Mouse (Mus musculus) yolk sac, embryonic 10.5 days (tissue): ENCODE measurements around the gene Pik3ip1.

ENCODE experiments used
- DNase-seq: peaks from one replicate; pipeline ENCODE4 v3.0.0-alpha.2; 2017; ENCODE audit warnings: low spot score

Pik3ip1 gene

DNA sequence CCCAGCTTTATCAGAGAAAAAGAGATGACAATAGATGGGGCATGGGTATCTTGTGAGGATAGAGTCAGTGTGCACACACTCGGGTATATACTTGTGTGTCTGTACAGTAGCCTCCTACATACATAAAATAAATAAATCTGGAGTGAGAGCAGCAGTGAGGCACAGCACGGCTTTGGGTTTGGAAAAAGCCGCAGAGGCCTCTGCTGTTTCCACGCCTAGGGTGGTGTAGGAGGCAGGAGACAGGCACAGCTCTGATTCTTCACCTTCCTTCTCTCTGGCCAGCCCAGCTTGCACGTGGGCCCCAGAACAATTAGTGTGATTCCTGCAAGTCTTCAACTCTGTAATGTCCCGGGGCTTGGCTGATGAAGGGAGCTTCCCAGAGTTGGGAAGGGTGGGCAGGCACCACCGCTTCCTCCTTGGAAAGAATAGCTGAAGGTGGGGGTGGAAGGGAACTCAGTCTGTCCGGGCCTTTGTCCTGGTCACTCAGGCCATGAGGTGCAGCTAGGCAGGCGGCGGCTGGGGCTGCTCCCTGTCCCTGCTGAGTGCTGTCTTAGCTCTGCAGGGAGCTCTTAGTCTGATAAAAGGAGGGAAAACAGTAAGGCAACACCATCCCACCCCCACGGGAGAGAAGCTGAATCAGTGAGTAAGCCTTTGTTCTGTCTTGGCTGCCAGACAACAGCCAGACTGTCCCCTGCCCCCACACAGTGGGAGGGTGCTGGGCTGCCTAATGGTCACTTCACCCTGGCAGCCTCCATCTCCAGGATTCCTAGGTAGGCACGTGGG lies 7.2 kb downstream of the Pik3ip1 start:
- no peak for DNase-seq

DNA sequence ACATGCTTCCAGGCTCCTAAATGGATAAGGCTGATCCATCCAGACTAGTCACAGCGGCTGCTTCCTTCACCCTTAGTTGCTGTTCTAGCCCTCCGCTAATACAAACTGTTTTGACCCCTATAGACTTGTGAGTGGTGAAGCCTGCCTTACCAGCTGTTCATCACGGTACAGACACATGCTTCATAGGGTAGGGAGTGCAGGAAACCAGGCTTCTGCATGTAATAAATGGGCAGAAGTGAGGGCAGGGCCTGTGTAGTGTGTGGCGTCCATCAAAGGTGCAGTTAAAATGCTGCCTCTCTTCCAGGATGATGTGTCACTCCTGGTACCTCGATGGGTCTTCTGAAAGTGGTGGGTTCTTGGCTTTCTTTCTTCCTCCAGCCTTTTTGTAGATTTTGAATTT lies 7.8 kb downstream of the Pik3ip1 start:
- DNase-seq: no peak

DNA sequence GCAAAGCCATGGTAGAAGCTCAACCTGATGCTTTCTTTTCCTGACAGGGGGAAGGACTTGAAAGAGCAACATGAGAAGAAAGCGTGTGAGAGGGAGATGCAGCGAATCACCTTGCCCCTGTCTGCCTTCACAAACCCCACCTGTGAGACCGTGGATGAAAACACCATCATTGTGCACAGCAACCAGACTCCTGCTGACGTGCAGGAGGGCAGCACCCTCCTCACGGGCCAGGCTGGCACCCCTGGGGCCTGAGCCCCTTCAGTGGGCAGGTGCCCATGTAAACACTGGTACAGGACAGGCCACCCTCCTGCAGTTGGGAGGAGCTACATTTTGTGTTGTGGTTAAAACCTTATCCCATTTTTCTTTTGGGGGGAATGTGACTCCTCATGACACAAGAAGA lies 11.3 kb downstream of the Pik3ip1 start:
- no peak for DNase-seq

DNA sequence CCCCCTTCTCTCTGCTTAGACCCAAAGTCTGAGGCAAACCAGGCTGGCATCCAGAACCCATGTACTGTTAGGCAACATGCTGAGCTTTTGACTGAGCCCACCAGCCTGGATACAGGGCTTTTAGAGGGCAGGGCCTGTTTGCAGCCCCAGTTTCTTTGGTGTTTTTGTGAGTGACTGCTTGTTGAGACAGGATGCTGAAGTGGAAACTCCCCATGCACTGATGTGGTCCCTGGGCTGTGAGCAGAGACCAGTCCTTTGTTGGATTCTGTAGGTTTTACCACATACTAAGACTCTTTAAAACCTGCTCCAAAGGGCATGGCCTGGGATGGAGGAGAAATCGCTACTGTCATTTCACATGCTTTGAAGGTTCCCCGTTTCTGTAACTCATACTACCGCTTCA lies 14.7 kb downstream of the Pik3ip1 start:
- no peak for DNase-seq

DNA sequence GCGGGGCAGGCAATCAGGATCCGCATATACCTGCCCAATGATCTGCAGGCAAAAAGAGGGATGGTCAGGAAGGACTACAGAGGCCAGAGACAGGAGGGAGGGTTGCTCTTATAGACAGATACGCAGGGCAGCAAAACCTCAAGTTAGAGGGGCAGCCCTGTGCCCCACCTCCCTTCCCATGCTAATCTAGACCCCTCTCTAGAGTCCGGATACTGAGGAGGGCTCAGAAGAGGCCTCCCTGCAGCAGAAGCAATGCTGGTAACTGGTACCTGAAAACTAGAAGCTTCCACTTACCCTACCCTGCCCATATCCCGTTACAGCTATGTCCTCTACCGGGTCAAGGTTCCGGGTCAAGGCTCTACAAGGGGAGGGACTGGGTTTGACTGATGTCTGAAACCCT lies 16.1 kb downstream of the Pik3ip1 start:
- DNase-seq: no peak

DNA sequence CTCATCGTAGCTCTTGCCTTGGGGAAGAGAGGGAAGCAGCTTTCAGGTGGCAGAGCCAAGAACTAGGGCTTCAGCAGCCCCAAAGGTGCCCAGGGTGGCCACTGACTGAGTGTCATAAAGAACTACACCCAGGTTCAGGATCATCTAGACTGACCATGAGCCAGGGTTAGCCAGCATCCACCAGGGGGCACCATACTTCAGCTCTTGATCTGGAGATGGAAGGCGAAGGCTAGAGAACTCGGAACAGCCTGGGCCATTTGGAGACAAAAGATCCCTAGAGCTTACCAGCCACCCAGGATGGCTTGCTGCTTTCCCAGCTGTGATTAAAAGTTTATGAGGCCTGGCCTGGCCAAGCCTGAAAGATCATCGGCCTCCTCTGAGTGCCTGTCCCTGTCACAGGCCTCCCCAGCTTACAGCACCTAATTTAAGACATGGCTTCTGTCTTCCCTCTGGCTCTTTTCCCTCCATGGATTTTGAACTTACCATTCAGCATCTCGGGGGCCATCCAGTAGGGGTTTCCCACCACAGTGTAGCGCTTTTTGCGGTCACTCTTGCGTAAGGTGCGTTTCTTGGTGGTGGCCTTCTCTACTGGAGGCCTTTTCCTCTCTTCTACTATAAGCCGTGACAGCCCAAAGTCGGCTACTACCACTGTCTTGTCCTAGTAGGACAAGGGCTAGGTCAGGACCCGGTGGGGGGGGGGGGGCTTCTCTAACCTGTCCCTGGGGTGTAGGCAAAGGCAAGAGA lies 17.1 kb downstream of the Pik3ip1 start:
- DNase-seq: peak; percentile 69

DNA sequence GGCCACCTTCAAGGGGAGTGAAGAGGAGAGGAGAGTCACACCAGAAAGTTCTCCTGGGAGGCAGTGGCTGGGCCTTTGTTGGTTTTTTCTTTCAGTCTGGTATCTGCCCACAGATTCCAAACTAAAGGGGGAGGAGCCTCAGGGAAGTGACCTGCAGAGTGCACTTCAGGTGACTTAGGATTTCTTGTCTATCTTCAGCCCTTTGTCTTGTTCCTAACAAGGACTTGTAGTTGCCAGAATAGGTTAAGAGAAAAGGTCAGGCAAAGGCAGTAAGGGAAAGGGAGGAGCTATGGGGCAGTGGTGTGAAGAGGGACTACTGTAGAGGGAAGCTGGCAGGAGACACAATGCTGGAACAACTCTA lies 17.6 kb downstream of the Pik3ip1 start:
- DNase-seq: no peak

DNA sequence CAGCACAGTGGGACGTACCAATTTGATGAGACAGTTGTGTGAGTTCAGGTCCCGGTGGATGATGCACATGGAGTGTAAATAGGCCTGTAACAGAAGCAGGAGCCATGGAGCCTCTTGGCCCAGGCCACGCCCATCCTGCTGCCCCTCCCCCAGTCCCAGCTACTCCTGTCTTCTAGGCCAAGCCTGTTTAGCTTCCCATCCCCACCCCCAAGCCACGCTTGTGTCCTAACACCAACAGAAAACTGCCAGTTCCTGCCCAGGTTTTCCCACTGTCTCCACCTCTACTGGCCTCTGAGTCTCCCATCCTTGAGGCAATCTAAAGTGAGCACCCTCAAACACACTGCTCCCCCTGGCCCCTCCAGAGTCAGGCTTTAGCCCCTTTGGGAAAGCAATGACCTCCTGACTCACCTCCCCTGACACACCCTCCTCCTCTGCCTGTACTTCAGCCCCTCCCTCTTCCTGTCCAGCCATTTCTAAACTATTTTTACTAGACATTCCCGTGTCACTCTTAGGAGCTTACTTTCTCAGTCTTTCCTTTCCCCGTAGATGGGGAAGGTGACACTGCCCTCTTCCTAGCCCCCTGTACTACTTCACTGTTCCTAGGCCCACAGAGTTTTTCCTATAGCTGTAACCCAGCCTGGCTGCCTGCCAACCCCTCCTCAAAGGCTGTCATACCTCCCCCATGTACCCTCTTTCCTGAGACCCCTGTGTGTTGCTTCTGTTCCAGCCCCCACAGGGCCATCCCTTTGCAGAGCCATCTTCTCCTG lies 18.6 kb downstream of the Pik3ip1 start:
- peak; percentile 77 for DNase-seq

DNA sequence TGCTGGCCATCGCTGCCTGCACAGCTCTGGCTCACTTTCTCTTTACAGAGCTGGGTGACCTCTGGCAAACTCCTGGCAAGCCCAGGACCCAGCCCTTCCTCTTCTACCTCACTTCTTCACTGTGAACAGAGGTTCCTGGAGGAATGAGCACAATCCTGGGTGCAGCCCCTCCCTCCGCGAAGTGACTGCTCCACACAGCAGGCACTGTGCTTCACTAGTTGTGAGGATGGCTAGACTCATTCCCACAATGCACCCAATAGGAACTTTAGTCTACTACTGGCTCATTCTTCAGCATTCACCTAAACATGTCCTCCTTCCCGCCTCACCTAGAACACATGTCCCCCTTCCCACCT lies 19.1 kb downstream of the Pik3ip1 start:
- DNase-seq: no peak

DNA sequence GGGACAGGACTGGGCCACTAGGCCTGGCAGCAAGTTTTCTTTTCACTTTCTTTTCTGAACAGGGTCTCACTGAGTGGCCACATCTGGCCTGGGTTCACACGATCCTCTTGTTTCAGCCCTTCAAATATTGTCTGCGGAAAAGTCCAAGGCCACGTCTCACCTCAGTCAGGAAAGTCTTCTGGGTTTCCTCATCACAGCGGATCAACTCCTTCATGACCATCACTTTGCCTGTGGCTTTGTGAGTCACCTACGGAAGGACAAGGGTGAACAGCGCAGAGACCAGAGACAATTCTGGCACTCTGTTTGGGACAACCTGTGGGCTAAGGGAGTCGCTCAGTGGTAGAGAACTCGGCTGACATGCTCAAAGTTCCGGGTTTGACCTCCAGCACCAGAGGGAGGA lies 21.9 kb downstream of the Pik3ip1 start:
- DNase-seq: no peak

DNA sequence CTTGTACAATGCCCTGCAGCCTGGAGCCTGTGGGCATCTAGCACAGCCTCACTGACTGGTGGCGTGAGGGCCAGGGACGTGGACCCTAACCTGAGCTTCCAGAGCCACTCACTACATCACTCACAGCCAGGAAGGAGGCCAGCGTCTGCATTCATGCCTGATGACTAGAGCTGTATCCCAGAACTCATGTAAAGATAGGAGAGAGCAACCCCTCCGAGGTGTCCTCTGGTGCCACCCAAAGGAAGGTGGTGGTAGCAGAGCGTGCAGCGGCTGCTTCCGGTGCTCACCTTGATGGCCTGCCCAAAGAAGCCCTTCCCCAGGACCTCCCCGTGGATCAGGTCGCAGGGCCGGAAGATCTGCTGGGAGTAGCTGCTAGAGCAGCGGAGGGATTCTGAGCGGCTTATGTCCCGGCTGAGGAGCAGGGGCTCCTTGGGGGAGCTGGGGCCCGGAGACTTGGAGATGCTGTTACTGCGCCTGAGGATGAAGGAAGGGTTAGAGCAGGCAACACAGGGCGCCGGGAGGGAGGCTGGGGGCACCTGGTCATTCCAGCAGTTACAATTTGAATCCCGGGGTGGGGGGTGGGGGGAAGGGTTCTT lies 22.9 kb downstream of the Pik3ip1 start:
- no peak for DNase-seq

DNA sequence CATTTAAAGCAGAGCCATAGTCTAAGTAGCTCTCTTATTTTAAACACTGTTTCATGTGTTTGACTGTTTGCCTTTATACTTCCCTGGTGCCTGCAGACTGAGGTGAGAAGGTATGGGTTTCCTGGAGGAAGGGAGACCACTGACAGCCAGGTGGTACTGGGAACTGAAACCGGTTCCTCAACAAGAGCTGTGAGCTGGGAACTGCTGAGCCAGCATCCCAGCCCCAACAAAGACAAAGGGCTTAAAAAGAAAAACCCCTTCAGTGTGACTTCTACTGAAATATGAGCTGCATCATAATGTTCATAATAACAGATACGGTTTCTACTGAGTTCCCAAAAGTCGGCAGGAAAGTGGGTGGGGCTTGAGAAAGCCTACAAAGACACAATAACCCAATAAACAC lies 32.7 kb downstream of the Pik3ip1 start:
- DNase-seq: no peak

DNA sequence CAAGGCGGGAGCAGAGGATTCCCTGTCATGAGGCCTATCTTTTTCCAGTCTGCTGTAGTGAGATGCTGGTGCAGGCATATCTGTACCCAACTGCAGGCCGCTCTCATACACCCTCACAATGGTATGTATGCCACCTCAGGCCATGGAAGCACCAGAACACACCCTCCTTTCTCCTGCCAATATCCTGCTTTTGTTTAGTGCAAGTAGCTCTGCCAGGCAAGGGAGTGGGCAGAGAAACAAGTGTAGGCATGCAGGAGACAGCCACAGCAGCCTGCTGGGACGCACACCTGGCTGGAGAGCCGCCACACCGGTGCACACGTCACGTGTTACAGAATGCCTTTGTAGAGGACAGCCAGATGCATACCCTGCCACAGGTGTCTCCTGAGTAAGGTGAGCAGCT lies 36.2 kb downstream of the Pik3ip1 start:
- no peak for DNase-seq

DNA sequence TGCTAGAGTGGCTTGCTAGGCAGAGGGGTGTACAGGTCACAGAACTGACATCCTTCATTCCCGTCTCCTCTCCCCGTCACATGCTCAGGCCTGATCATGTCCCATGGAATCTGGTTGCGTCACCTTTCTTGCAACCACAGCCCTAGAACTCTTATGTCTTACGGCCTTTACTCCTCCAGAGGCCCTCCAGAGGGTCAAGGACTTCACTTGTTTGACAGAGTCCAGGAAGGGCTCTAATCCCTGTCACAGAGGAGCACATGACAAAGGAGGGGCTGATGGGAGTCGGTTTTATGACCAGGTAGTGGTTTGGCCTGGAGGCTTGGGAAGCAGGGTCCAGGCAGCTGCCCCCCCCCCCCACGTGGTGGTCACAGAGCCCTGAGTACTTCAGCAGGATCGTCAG lies 38.8 kb downstream of the Pik3ip1 start:
- DNase-seq: peak; percentile 91

DNA sequence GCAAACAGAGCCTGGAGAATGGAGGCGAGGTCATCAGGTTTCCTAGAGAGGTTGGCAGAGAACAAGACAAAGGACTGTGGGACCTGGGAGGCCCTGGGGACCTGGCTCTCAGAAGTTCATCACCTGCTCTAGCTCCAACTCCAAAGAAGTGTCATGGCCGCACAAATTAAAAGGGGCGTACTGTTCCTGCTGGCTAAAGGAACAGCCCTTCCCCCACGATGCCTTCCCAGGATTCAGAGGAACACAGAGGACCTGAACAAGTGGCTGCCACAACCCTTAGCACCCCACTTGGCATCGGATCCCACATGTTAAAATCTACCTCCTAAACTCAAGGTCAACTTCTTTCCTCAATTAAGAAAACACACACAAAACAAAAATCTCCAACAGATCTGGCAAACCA lies 39.2 kb downstream of the Pik3ip1 start:
- no peak for DNase-seq

DNA sequence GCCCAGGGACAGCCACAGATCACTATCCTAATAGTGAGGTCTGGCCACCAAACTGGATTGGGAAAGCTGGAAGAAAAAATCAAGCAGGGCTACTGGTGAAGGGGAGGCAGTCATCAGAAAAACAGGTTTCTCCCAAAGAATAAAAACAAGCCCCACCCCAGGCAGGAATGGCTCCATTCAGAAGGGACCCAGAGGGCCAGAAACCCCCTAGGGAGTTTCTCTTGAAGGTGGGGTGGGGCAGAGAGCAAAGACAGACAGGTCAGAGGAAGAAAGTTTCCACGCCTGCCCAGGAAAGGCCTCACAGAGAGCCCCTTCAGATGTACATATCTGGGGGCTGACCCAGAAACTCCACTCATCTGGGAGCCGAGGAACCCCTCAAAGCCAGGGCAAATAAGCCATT lies 40.0 kb downstream of the Pik3ip1 start:
- DNase-seq: no peak

DNA sequence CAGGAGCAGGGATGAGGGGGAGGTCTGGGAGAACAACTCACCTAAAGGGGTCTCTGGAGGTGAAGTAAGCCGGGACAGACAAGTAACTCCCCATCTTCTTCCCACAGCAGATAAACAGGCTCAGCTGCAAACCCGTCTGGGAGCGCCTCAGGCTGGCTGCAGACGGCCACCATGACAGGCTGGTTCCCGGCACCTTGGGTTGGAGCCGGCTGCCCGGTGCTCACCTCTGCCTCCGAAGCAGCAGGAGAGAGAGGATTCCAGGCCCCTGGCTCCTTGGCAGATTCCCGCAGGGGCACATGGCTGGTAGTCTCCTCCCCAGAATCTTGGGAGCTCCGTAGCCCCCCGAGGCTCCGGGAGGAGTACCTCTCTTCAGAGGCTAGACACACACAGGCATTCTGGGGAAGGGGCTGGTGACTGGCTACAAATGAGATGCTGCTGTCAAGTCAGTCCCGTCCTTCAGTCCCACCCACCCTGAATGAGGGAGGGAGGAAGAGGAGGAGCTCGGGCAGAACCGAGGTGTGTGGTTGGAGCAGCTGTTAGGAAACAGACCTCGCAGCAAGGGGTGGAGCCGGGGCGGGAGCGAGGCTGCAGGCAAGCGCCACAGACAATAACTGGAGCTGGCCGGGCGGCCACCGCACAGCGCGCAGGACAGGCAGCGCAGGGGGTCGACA lies 40.9 kb downstream of the Pik3ip1 start:
- peak; percentile 94 for DNase-seq

DNA sequence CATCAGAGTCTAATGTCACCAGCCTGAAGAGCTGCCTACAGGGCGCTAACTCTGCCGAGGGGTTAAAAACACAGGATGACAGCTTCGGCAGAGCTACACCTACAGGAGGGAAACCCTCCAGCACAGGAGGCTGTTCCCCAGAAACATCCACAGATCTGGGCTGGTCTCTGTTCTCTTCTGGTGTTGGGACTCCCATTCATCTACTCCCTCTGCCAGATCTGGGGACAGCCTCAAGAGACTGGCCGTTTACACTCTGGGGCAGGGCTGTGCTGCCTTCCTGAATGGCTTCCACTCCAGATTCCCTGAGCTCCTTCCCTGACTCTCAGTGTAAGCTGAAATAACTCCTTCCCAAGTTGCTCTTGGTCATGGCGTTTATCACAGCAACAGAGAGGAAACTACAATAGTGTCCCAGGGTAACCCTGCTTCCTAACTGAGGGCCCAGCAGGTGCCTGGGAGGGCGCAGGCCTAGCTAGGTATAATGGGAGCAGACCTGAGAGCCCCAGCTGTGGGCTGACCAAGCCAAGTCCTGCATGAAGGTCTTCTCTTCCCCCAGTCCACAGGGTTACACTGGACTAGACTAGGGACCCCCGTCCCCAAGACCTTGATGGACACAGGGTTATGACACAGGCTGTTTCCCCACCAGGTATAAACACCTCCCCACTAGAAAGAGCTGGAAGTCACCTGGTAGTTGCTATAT lies 41.5 kb downstream of the Pik3ip1 start:
- DNase-seq: no peak

DNA sequence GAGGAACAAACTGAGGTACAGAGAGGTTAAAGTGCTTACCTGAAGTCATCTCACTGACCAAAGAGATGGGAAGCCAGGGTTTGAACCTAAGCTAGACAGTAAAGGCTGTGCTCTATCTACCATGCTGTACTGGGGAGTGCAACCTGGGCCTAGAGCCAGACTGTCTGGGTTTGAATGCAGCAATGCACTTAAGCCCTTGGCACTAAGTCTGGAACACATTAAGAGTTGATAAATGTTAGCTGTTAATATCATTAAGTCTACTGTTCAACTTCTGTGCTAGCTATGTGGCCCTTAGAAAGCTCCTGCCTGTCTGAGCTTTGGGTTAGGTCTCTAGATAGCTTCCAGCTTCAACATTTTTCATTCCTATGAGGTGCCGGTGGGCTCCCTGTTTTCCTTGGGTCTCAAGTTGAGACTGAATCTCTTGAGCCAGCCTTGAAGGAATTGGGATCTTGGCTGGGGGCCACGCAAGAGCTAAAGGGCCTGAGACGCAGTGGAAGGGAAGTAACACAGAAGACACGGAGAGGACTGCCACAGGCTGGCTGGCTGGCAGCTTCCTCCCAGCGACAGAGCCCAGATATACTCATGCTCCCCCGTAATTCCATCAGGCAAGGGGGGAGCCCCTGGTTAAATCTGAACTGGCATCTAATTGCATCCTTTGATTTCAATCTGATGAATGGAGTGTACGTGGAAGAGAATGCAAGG lies 43.5 kb downstream of the Pik3ip1 start:
- DNase-seq: no peak

DNA sequence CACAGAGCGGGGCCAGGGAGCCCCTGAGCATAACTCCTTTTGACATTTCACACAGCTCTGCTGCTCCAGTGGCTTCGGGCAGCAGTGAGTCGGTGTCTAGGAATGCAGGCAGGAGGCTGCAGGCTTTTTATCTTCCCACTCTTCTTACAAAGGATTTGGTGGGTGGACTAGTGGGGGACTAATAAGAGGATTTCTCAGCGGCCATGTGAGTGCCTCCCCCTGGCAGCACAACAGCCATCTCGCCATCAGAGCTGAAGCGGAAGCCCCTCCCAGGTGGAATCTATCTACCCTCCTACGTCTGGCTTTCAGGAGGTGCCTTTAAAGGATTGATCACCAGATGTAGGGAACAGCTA lies 44.1 kb downstream of the Pik3ip1 start:
- DNase-seq: peak; percentile 35

DNA sequence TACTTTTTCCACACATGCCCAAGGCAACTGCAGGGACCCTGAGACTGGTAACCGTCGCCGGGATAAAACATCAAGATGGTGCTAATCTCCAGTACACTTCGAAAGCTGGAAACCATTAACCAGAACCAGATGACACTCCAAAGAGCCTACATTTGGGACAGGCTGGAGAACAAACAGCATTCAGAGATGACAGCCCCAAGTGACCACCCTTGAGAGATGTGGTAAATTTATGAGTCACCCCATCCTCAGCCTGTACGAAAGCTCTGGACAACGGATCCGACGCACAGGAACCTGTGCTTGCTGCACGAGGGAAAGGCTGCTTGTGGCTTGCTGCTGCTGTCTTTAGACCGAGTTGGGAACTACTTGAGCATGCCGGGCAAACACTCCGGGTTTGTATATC lies 44.5 kb downstream of the Pik3ip1 start:
- no peak for DNase-seq
